Mouse (Mus musculus): ENCODE measurements at regions not wholly inside any gene's neighbourhood (a gene's known extent, or its start where the extent isn't known, plus 50 kb on each side); places are given as distances from the start of the nearest gene placed in this dataset.

DNA sequence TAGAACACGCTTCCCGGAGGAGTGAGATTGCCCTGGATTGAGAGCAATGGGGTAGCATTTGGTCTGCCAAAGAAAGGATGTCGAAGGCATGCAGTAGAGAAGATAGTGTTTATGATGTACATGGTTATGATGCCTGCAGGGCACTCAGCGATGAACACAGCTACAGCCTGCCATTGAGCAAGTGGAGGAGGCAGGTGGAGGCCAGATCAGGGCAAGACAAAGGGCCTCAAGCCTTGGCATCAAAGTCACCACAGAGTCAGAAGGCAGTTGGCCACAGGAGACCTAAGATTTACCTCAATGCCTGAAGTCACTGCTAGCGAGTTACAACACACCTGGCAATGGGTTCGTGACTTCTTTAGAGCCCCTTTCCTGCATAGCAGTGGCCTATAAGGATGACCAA is 89.3 kb upstream of the Hnrnpa3 start:
- no peak for TF ChIP-seq CTCF (IDR thresholded peaks at IDR 0.05; ENCODE audit: insufficient read depth, low read length)
- TF ChIP-seq POLR2A (IDR thresholded peaks at IDR 0.05; ENCODE audit: borderline replicate concordance, extremely low read depth, low read depth, low read length) = no peak
